Mouse (Mus musculus): ENCODE results near the gene Pdap1. TPM values are rescaled to one million over a fixed set of nuclear protein-coding genes. Genes with fewer than 3 reads are reported as not detected.
"Not testable (repeated sequence)": the region's sequence is repeated elsewhere in the genome, so short reads cannot be mapped to it uniquely, and the experiment has no call there.

The Pdap1 gene
- 10 to 100 TPM; 50.0 to 50.6 TPM for total RNA-seq (2021)
- long read RNA-seq, experiment 1, partial matches to known transcripts = 2 of 9 reads
- long read RNA-seq, experiment 1, other reads (novel, unspliced or antisense) = 7 of 9 reads
- long read RNA-seq, experiment 2, partial matches to known transcripts = 0 of 4 reads
- long read RNA-seq, experiment 2, other reads (novel, unspliced or antisense) = 2 of 4 reads

DNA sequence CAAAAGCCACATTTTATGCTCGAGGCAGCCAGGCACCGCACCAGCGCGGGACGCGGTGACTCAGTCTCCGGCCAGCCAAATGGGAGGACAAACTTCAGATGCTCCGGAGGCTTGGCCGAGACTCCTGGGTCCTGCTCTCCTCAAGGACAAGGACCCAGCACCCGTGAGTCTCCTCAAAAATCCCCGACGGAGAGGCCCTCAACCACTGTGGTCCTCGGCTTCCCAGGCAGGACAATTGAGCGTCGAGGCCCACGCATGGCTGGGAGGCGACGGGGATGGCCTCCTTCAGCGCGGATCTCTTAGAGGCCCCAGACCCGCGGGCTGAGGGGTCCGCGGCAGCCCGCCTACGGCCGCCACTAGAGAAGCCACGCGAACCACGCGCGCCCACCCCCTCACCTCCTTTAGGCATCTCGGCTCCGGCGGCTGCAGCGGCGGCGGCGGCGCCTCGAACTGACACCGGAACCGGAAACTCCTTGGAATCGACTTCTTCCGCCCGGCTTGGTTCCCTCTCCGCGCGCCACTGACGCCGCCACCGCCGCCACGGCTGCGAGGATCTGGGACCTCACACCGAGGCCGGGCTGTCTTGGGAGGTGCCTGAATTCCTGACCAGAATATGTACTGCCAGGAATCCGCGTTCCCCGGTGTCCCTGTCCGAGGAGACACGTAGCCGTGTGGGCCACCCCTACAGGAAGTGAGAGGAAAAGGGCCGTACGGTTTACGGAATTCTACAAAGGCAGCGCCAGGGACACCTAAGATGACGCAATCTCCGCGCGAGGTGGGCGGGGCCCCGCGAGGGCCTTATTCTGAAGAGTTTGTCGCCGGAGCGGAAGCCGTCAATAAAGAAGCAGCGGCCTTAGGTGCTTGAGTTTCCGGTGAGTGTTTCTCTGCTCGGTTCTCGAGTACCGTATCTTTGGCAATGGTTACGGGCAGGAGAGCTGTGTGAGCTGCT lies at the start of gene Pdap1, which contains the start of gene Bud31:
TSS of gene Pdap1 (minus strand) at position 668 of the 949 bp plus-strand sequence.
TSS of gene Bud31 (plus strand) at position 792 of the 949 bp plus-strand sequence.
- DNase-seq = peak; percentile 90

DNA sequence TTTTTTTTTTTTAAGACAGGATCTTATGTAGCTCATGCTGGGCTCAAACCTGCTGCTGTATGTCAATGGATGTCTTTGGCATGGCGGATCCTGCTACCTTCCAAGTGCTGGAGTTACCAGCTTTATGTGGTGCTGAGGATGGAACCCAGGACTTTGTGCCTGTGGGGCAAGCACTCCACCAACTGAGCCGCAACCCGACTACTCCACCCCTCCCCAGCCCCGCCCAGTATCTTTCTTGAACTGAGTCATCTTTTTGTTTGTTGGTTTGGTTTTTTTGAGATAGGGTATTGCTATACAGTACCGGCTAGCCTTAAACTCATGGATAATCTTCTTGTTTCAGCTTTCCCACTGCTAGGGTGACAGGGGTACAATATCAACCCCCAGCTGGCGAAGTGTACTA lies 49.4 kb upstream of the Pdap1 start:
- DNase-seq = no peak

DNA sequence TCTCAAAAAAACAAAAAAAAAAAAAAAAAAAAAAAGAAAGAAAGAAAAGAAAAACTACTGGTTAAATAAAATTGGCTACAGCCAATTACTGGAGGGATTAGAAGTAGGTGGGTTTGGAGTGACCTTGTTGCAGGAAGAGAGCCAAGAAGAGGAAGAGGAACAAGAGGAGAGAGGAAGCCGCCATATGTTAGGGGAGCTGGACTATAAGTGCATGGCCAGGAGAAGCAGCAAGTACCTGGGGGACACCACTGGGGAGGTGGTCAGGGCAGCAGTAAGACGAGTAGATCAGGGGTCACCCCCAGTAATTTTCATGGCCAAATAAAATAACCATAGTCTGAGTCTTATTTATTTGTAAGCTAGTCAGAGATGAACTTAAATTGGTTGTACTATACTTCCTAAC lies 45.2 kb upstream of the Pdap1 start:
- no peak for DNase-seq

DNA sequence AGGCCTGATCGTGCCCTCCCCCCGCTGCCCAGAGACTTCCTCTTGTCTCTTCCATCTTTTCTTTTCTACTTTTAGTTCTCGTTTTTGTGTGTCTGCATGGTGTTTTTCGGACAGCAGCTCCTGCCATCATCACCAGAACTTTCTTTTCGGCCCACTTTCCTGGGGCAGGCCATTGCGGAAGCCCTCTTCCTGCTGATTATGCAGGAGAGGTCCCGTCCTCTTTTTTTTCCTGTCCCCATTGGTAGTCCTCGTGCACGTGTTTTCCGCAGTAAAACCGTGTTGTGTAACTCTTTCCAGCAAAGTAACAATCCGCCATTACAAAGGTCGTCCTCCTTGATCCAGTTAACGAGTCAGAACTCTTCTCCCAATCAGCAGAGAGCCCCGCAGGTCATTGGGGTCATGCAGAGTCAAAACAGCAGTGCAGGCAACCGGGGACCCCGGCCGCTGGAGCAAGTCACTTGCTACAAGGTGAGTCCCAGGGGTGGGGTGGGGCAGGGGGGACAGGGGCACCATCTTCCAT lies 38.5 kb upstream of the Pdap1 start:
- DNase-seq = no peak

DNA sequence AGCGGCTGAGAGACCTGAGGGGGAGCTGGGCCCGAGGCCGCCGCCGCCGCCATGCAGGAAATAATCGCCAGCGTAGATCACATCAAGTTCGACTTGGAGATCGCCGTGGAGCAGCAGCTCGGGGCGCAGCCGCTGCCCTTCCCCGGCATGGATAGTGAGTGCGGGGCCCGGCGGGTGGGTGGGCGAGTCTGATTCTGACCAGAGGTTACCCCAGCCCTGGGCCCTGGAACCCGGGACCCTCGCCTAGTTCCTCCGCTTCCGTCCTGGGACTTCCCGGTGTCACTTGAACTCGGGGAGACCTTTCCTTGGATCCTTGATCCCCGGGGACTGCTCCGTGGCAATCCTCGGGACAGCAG lies 27.2 kb upstream of the Pdap1 start:
- no peak for DNase-seq

DNA sequence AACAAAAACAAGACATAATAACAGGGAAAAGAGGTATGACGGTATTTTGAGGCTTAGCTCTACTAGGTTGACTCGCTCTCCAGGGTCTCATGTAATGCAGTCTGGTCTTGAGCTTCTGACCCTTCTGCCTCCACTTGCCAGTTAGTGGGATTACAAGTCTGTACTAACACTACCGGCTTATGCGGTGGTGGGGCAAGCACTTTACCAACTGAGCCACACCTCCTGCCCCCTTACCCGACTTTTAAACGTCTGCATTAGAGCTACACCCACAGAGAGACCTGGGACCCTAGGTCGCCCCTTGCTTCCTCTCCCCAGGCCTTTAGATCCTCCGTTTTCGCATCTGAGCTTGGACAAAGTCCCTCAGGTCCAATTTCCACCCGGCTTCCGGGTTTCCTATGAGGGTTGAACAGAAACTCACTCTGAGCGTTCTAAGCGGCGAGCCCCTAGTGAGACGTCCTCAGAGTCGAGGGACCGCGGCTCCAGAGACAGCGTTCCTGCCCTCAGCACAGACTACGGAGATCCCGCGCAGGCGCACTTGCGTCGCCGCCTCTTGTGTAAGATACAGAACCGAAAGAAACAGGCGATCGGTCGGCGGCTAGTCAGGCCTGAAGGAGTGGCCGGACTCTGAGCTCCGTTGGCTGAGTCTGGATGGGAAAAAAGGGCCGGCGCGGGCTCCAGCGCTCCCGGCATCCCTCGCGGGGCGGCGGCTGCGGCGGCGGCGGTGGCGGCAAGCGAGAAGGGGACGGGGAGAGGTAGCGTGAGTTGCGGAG lies 26.7 kb upstream of the Pdap1 start, which contains the start of the genes Ptcd1 and Cpsf4:
TSS of gene Ptcd1 (minus strand) at position 573 of the 770 bp plus-strand sequence.
TSS of gene Cpsf4 (plus strand) at position 678 of the 770 bp plus-strand sequence.
- peak; percentile 98 for DNase-seq

DNA sequence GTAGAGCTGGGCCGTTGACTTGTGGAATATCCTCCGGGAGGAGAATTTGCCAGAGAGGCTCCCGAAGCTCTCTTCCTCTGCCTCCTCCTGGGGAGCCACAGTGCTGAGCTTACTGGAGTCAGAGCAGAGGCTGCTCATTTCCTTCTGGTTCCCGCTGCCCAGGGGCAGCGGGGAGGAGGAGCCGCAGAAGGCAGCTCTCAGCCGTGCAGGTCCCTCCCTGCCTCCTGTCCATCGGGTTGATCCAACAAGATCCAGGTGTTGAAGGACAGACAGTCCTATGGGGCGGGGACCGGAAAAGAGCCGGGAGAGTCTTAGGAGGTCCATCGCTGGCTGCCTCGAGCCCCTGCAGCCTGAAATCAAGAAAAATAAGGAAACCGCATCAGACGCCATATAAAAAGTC lies 25.1 kb upstream of the Pdap1 start:
- no peak for DNase-seq

DNA sequence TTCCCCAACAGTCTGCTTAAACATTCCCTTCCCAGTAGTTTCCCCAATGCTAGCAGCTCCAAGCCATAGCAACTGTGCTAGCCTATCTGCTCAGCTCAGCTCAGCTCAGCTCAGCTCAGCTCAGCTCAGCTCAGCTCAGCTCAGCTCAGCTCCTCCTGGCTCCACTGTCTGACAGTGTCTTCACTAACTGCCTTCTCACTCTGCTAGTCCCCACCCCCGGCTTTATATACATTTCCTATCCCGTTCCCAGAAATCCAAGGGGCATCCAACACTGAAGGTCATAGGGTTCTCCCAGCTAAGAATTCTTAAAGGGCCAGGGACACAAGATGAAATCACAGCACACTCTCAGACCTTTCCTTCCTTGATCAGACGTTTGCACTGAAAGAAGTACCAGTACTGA lies 24.7 kb upstream of the Pdap1 start:
- no peak for DNase-seq

DNA sequence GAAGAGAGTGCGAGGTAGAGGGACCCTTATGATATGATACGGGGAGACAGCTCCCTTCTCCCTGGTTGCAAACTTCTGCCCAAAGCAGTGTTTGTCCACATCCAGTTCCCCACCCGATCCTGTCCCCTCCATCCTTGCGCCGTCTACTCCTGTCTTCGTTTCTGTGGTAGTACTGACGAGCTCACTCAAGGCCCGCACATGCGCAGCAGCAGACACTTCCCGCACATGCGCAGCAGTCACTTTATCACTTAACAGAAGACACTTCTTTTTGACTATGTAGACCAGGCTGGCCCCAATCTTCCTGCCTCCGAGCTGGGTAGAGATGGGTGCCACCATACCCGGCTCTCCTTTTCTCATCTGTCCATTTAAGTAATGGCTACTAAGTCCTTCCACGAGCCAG lies 21.3 kb upstream of the Pdap1 start:
- no peak for DNase-seq

DNA sequence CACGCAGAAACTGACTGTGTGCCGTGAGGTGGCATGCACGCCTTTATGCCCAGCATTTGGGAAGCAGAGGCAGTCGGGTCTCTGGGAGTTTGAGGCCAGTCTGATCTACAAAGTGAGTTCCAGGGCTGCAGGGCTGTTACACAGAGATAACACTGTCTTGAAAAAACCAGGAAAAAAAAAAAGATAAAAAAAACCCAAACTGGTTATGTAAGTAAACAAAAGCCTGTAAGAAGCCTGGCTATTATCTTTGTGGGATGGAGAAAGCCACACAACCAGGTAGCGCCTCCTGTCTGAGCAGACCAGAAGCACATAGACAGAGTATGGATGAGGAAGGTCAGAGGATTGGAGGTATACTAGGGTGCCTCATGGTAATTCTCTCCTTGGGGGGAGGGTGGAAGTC lies 12.7 kb upstream of the Pdap1 start:
- no peak for DNase-seq

DNA sequence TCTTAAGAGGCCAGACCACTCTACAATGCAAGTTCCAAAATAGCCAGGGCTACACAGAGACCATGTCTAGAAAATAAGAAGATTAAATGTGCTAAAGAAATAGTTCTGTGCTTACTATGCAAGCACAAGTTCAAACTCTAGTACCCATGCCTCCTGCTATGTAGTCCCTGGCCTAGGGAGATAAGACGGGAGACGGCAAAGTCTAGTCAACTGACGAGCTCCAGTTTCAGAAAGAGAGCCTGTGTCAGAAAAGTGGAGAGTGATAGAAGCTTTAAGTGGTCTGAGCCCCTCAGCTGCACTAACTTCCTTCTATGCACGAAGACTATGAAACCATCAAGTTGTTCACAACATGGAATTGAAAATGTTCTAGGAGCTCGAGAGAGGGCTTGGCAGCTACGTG lies 9.3 kb upstream of the Pdap1 start:
- DNase-seq = no peak

DNA sequence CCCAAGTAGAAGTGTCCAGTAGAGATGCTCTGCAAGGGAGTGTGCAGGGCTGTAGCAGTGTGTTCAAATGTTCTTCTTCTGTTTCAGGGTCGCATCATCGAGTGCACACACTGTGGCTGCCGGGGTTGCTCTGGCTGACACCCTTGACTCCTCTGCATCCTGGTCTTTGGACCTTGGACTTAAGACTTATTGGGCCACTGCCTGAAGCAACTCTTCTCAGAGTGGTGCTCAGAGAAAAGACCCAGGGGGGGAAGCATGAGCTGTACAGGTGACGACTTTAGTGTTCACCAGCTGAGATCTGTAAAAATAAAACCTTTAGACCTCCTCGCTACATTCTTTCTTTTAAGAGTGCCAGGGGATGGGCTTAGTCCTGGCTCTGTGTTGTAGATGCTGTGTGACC lies 7.7 kb upstream of the Pdap1 start:
- DNase-seq = no peak

DNA sequence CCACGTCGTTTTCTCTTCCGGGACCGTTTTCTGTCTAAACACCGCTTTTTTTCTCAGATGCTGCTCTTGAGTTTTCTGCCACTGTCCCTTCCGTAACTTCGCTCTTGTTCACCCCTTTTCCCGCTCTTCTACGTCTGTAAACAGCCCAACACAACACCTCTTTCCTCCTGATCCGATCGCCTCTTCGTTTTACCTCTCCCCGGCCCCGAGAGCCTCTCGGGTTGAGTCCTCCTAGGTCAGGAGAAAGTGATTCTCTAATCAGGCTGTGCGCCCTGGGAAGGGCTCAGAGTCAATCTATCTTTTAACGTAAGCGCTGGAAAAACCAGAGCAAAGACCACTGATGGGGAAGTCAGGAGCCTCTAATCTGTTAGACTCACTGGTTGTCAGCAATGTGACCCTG lies 573 bp upstream of the Pdap1 start:
- DNase-seq = no peak

DNA sequence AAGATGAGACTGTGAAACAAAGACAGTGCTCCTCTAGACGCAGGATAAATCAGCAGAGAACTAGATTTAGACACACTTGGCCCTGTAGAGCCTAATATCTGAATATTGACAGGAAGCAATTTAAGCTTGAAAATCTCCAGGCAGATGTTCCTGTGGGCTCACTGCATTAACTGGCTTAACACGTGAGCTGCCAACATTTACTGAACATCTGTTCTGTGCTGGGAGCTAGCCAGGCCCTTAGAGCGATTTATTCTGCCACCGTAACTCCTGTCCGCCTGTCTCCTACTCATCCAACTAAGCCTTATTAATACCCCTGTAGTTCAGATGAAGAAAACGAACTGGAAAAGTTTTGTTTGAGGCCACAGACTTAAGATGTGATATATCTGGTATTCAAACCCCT lies 1.2 kb downstream of the Pdap1 start:
- DNase-seq = no peak

DNA sequence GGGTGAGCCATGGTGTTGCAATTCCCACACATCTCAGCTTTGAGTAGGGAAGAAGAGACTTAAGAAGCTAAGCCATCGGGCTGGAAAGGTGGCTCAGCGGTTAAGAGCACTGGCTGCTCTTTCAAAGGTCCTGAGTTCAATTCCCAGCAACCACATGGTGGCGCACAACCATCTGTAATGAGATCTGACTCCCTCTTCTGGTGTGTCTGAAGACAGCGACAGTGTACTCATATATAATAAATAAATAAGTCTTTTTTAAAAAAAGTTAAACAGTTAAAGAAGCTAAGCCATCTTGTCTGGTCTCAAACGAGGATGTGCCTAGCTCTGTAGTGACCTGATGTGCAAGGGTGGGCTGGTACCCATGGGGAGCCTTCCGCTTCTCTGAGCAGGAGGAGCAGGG lies 6.8 kb downstream of the Pdap1 start:
- DNase-seq = not testable (repeated sequence)

DNA sequence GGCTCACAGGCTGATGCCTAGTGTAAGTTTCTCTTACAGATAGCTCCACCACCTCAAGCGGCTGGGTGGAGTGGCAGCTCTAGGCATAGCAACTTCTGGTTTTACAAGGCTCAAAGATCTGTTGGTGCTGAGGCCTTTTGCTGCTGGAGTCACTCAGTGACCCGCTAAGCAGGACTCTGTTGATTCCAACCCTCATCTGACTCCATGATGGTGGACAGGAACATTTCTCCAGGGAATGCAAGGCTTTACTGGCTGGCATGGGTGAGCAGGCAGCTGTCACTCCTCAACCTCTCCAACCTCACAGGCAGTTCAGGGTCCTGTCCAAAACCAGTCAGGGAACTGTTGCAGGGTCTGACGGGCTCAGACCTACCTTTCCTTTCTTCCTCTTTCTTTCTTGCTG lies 9.0 kb downstream of the Pdap1 start:
- no peak for DNase-seq

DNA sequence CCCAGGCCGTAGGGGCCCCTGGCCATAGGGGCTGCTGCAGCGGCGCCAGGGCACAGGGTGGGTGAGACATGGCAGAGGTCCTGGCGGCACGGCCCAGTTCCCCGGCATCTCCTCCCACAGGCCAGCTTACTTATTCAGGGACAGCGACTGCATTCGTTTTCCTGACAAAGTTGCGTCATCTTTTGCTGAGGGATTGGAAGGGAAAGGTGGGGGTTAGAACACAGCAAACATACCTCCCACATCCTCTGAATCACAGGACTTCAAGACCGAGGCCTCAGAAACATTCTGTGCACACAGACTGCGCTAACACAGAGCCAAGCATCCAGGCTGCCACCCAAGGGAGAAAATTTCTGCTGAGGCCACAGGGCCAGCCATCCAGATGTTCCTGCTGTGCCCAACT lies 9.8 kb downstream of the Pdap1 start:
- no peak for DNase-seq

DNA sequence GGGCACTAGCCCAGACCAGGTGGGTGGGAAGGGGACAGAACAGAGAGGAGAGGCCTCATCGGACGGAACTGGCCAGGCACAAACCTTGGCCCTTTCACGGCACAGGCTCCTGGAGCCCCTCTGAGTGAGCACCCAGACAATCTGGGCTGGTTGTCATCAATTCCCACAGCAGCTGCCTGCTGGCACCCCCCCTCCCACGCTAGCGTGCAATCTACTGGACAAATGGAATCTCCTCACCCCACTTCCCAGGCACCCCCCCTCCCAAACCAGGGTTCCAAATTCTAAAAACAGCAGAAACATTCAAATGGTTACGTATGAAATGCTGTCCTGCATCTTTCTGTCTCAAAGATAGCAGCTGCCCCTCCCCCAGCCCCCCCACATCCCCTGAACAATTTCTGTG lies 10.3 kb downstream of the Pdap1 start:
- not testable (repeated sequence) for DNase-seq

DNA sequence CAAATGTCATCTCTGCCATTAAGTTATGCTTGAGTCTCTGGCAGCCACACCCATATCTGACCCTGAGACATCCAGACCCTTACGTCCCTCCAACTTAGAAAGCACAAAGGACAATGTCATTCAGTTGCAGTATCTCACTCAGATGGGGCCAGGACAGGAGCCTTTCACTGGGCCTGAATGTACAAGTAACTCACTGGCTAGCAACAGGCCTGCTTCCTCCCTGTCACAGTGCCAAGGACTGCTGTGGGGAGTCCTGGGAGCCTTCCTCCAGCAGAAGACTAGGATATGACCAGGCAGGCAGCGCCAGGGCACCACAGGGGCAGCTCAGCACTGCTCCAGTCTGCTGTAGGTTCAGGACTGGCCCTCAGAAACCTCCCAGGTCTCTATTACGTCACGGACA lies 10.9 kb downstream of the Pdap1 start:
- no peak for DNase-seq

DNA sequence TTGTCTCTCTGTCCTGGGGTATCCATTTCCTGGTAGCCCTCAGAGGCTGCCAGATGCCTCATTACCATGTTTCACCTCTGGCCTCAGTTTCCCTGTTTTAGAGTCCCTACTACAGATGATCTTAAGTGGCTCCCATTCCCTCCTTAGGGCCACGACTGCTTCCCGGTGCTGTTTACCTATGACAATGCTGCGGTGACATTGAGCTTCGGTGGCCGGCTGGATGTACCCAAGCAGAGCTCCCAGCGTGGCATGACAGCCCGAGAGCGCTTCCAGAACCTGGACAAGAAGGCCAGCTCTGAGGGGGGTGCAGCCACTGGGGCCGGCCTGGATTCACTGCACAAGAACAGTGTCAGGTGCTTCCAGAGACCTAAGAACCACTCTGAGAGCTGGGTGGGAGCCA lies 13.5 kb downstream of the Pdap1 start:
- DNase-seq = no peak

DNA sequence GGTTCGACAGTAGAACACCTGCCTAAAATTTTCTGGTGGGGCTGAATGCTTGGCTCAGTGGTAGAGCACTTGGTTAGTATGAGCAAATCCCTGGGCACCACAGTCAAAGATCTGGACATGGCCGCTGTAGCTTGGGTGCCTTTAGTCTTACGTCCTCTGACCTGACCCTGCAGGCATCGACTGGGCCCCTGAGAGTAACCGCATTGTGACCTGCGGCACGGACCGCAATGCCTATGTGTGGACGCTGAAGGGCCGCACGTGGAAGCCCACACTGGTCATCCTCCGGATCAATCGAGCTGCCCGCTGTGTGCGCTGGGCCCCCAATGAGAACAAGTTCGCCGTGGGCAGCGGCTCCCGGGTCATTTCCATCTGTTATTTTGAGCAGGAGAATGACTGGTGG lies 16.6 kb downstream of the Pdap1 start:
- no peak for DNase-seq

DNA sequence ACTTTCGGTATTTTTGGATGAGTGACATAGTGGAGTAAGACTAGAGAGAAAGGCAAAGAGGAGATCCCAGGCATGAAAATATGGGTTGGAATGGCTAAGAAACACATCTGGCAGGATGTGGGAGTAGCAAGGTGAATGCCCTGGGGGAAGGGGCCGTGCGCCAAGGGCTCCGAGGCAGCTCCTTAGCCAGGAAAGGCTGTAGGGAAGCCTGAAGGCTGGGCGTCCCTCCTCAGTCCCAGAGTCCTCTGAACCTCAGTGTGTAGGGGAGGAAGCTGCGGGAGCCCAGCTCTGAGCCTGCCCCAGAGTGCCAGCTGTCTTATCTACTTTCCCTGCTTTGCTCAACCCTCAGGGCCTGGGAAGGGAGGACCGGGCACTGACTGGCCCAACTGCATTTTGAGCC lies 19.1 kb downstream of the Pdap1 start:
- no peak for DNase-seq

DNA sequence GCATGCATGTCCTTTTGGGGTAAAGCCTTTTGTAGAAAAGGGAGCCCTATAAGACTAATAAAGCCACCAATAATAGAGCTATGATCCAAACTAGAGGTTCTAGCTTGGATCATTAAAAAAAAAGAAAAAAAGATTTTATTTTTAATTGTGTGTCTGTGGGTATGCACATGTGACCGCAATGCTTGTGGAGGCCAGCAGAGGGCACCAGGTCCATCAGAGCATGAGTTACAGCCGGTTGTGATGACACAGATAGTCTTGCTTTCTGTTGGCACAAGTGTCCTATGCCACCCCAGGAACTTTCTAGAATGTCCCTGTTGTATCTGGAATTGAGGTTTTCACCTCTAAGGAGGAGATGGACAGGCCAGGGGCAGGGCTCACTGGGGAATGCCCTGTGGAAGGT lies 20.7 kb downstream of the Pdap1 start:
- no peak for DNase-seq

All from gastrocnemius, postnatal 25 days (tissue).